Mouse (Mus musculus): ENCODE results near the gene Ramac. TPM values are rescaled to one million over a fixed set of nuclear protein-coding genes. Genes with fewer than 3 reads are reported as not detected.

Ramac gene
- 113 and 119 TPM in 2 replicates for polyA plus RNA-seq (2016; fragmentation: Nextera tagmentation; extraction: Ambion mirVana)

- Histone ChIP-seq H3K27ac (peak within 1 kb of the TSS; percentile 92), H3K4me1 (replicated peaks) (peaks cover 22% of the 10 kb centered on the region), H3K4me3 (peak within 1 kb of the TSS; percentile 90), H3K9me3 (no peaks in the 10 kb centered on the region), H3K27me3 (ENCODE audit: insufficient read depth, poor library complexity, severe bottlenecking) (no peaks in the 10 kb centered on the region), H3K36me3 (no peaks in the 10 kb centered on the region)
- WGBS: under 1% methylated on average over 56 of the region's 56 CpGs
- peak; percentile 96 for DNase-seq (ENCODE audit: low spot score)
These were observed at the start of gene Ramac for GRCm38 (mm10) chr7:81762180-81763109. Ramac (plus strand) TSS chr7:81762925.

- 75% methylated on average over 1 of the region's 1 CpGs for WGBS
These were observed 44.1 kb upstream of the Ramac start for GRCm38 (mm10) chr7:81718657-81719056.

GRCm38 (mm10) chr7:81719216-81719661 lies 43.5 kb upstream of the Ramac start:
- H3K4me3 ChIP-seq: no peak overlapping the region
- 94% methylated on average over 1 of the region's 1 CpGs for WGBS
- H3K36me3 ChIP-seq: no peaks in the 10 kb centered on the region
- H3K9me3 ChIP-seq: no peaks in the 10 kb centered on the region
- H3K4me1 ChIP-seq (replicated peaks): 0 out of 2 replicates have a peak, but pooled peaks cover 4% of the 10 kb centered on the region
- no peak for DNase-seq (ENCODE audit: low spot score)
- no peak overlapping the region for H3K27ac ChIP-seq
- H3K27me3 ChIP-seq (ENCODE audit: insufficient read depth, poor library complexity, severe bottlenecking): no peaks in the 10 kb centered on the region

More at GRCm38 (mm10) chr7:81718657-81719056, 44.1 kb upstream of the Ramac start:
- Histone ChIP-seq H3K27me3 (ENCODE audit: insufficient read depth, poor library complexity, severe bottlenecking) (no peaks in the 10 kb centered on the region), H3K27ac (no peak overlapping the region), H3K4me1 (replicated peaks) (0 out of 2 replicates have a peak, but pooled peaks cover 4% of the 10 kb centered on the region), H3K9me3 (no peaks in the 10 kb centered on the region), H3K4me3 (no peak overlapping the region), H3K36me3 (no peaks in the 10 kb centered on the region)
- DNase-seq (ENCODE audit: low spot score): no peak

GRCm38 (mm10) chr7:81721271-81721670 lies 41.5 kb upstream of the Ramac start:
- Histone ChIP-seq H3K36me3 (no peaks in the 10 kb centered on the region), H3K4me1 (replicated peaks) (0 out of 2 replicates have a peak, but pooled peaks cover 4% of the 10 kb centered on the region), H3K27ac (no peak overlapping the region), H3K4me3 (no peak overlapping the region), H3K27me3 (ENCODE audit: insufficient read depth, poor library complexity, severe bottlenecking) (no peaks in the 10 kb centered on the region), H3K9me3 (no peaks in the 10 kb centered on the region)
- no peak for DNase-seq (ENCODE audit: low spot score)
- WGBS: 76% methylated on average over 5 of the region's 5 CpGs

- H3K27ac ChIP-seq: no peak overlapping the region
- DNase-seq (ENCODE audit: low spot score): no peak
- H3K36me3 ChIP-seq: no peaks in the 10 kb centered on the region
- no peaks in the 10 kb centered on the region for H3K9me3 ChIP-seq
- 0 out of 2 replicates have a peak, but pooled peaks cover 4% of the 10 kb centered on the region for H3K4me1 ChIP-seq (replicated peaks)
- 93% methylated on average over 10 of the region's 10 CpGs for WGBS
- no peaks in the 10 kb centered on the region for H3K27me3 ChIP-seq (ENCODE audit: insufficient read depth, poor library complexity, severe bottlenecking)
- no peak overlapping the region for H3K4me3 ChIP-seq
These were observed 38.9 kb upstream of the Ramac start for GRCm38 (mm10) chr7:81723851-81724250.

GRCm38 (mm10) chr7:81725986-81726727 lies 36.6 kb upstream of the Ramac start:
- no peaks in the 10 kb centered on the region for H3K9me3 ChIP-seq
- WGBS: 82% methylated on average over 18 of the region's 18 CpGs
- DNase-seq (ENCODE audit: low spot score): no peak

GRCm38 (mm10) chr7:81726728-81727005 lies 36.1 kb upstream of the Ramac start:
- no peak for DNase-seq (ENCODE audit: low spot score)
- Histone ChIP-seq H3K36me3 (no peaks in the 10 kb centered on the region), H3K4me3 (no peak overlapping the region), H3K4me1 (replicated peaks) (peaks cover 4% of the 10 kb centered on the region; the same call in 1 of the 2 replicates), H3K27me3 (ENCODE audit: insufficient read depth, poor library complexity, severe bottlenecking) (no peaks in the 10 kb centered on the region), H3K27ac (no peak overlapping the region), H3K9me3 (no peaks in the 10 kb centered on the region)
- WGBS: 65% methylated on average over 2 of the region's 2 CpGs

More at GRCm38 (mm10) chr7:81725986-81726727, 36.6 kb upstream of the Ramac start:
- Histone ChIP-seq H3K4me3 (no peak overlapping the region), H3K36me3 (no peaks in the 10 kb centered on the region), H3K4me1 (replicated peaks) (peaks cover 5% of the 10 kb centered on the region; the same call in 1 of the 2 replicates), H3K27me3 (ENCODE audit: insufficient read depth, poor library complexity, severe bottlenecking) (no peaks in the 10 kb centered on the region), H3K27ac (no peak overlapping the region)

- no peak for DNase-seq (ENCODE audit: low spot score)
- H3K36me3 ChIP-seq: no peaks in the 10 kb centered on the region
- no peaks in the 10 kb centered on the region for H3K9me3 ChIP-seq
- no peak overlapping the region for H3K27ac ChIP-seq
- 90% methylated on average over 9 of the region's 9 CpGs for WGBS
- H3K27me3 ChIP-seq (ENCODE audit: insufficient read depth, poor library complexity, severe bottlenecking): no peaks in the 10 kb centered on the region
- H3K4me3 ChIP-seq: no peak overlapping the region
- peaks cover 4% of the 10 kb centered on the region; the same call in 1 of the 2 replicates for H3K4me1 ChIP-seq (replicated peaks)
These were observed 35.0 kb upstream of the Ramac start for GRCm38 (mm10) chr7:81727716-81728115.

GRCm38 (mm10) chr7:81729787-81730186 lies 32.9 kb upstream of the Ramac start:
- Histone ChIP-seq H3K9me3 (no peaks in the 10 kb centered on the region), H3K4me1 (replicated peaks) (peaks cover 4% of the 10 kb centered on the region; the same call in 1 of the 2 replicates), H3K4me3 (no peak overlapping the region), H3K36me3 (no peaks in the 10 kb centered on the region), H3K27me3 (ENCODE audit: insufficient read depth, poor library complexity, severe bottlenecking) (no peaks in the 10 kb centered on the region), H3K27ac (no peak overlapping the region)
- DNase-seq (ENCODE audit: low spot score): no peak
- WGBS: 89% methylated on average over 9 of the region's 9 CpGs

- H3K4me1 ChIP-seq (replicated peaks): peaks cover 4% of the 10 kb centered on the region; the same call in 1 of the 2 replicates
- H3K27me3 ChIP-seq (ENCODE audit: insufficient read depth, poor library complexity, severe bottlenecking): no peaks in the 10 kb centered on the region
- H3K27ac ChIP-seq: no peak overlapping the region
- DNase-seq (ENCODE audit: low spot score): no peak
- no peaks in the 10 kb centered on the region for H3K36me3 ChIP-seq
- H3K4me3 ChIP-seq: no peak overlapping the region
- no peaks in the 10 kb centered on the region for H3K9me3 ChIP-seq
- 83% methylated on average over 6 of the region's 6 CpGs for WGBS
These were observed 31.5 kb upstream of the Ramac start for GRCm38 (mm10) chr7:81731181-81731651.

- no peak for DNase-seq (ENCODE audit: low spot score)
- no peaks in the 10 kb centered on the region for H3K9me3 ChIP-seq
- no peak overlapping the region for H3K27ac ChIP-seq
- H3K4me3 ChIP-seq: no peak overlapping the region
- no peaks in the 10 kb centered on the region for H3K27me3 ChIP-seq (ENCODE audit: insufficient read depth, poor library complexity, severe bottlenecking)
- WGBS: 88% methylated on average over 12 of the region's 12 CpGs
- H3K4me1 ChIP-seq (replicated peaks): peaks cover 4% of the 10 kb centered on the region; the same call in 1 of the 2 replicates
- H3K36me3 ChIP-seq: no peaks in the 10 kb centered on the region
These were observed 30.3 kb upstream of the Ramac start for GRCm38 (mm10) chr7:81732183-81733089.

Data from hindbrain, embryonic 10.5 days (tissue).